Mouse (Mus musculus) cerebellum, adult 18-20 months (tissue): ENCODE measurements around the gene Ntm.

Experiments
- DNase-seq, 2 experiments: peaks; one replicate each; pipeline ENCODE4 v3.0.0; 2021

The Ntm gene

GRCm38 (mm10) chr9:29396101-29396500 is 566.8 kb downstream of the Ntm start:
- no peak for DNase-seq

DNA sequence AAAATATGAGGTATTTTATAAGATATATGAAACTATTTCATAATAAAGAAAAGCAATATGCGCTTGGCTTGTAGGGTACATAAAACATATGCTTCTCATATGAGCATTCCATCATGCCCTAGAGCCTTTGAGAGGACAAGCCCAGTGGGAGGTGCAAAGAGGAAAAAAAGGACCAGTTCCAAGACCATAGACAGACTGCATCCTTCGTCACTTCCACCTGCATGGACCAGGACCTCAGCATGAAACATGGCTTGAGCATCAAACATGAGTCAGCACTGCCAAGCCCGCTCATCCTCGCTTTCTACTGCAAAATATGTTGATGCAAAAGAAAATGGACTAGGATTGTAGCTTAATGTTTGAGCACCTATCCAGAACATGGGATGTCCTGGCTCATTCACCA is 569.8 kb downstream of the Ntm start:
- DNase-seq, result peak; percentile 61 to 77

DNA sequence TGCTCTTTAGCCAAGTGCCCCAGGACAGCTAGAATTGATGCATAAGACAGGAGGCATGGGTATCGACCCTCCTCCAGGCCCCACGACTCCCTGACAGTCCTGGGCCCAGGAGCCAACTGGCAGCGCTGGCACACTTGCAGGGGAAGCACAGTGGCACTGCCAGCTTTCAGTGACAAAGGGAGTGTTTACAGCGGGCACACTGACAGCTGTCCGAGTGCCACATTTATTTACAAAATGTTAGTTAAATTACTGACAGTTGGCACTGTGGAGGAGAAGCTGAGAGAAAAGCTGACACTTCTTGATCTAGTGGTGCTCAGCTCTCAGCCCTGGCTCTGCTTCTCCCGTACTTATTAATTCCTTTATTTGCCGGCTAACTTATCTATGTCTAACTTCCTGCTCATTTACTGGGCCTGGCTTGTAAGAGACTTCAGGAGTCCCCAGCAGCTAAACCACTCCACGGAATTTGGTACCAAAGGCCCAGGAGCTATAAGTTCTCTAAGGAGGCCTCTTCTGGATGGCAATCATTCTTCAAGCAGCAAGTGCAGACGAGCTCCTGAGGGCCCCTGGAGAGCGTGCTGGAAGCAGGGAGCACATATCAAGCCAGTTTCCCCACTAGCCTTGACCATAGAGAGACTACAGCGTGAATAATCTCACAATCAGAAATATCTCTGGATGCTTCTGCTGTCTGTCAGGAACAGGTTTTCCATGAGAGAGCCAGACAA is 572.0 kb downstream of the Ntm start:
- DNase-seq, result peak; percentile 89 to 90

DNA sequence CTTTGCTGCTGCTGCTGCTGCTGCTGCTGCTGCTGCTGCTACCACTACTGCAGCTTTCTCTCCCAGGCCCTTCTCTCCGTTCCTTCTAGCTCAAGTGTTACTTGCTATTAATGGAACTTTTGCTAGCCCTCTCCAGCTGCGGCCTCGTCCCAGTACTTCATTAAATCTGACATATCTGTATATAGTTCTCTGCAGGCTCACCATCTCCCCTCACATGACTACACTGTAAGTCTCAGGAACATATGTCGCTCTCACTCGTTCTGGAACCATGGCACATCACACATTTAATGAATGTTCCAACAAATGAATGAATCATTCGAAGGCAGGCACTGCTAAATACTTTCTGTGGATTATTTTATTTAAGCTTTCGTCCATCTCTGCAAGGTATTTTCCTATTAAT is 573.7 kb downstream of the Ntm start:
- no peak for DNase-seq

GRCm38 (mm10) chr9:29387136-29387535 is 575.8 kb downstream of the Ntm start:
- peak; percentile 61 to 66 for DNase-seq

GRCm38 (mm10) chr9:29377172-29378002 is 585.6 kb downstream of the Ntm start:
- peak; percentile 51 to 52 for DNase-seq

- peak; percentile 43 to 59 for DNase-seq
These were observed 591.6 kb downstream of the Ntm start for GRCm38 (mm10) chr9:29371341-29371740.

DNA sequence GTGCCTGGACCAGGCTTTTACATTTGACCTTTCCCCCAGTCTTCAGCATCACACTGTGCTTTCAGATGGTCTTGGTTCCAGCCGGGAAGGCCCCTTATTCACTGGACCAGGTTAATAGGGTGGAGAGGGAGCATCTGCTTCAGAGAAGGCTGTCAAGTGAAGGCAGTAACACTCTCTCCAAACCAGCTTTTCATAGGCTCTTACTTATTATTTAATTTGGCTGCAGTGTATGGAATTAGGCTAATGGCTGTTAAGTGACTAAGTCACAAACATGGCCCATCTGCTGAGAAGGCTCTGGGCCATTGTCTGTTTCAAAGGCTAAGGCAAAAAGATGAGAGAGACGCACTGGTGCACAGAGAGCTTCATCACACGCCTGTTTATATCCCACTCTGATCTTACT is 593.3 kb downstream of the Ntm start:
- peak in 1 of 2 experiments; percentile 45 for DNase-seq

GRCm38 (mm10) chr9:29368291-29368690 is 594.6 kb downstream of the Ntm start:
- DNase-seq, result peak in 1 of 2 experiments; percentile 40

- DNase-seq, result peak; percentile 56 to 76
These were observed 605.1 kb downstream of the Ntm start for GRCm38 (mm10) chr9:29357796-29358195.

DNA sequence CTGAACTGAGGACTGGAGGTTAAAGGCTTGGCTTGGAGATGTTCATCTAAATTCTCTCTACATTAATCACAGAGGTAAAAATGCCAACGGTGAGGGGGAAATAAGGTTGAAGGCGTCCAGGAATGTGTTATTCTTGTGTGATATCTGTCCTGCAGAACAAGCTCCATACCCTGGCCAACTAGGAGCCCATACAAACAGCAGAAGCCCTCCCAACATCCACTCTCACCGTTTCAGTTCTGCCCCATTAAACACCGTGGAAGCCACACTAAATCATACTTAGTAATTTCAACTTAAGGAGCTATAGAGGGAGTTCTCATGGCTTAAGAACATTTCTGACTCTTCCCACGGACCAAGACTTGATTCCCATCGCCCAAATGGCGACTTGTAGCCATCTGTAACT is 620.6 kb downstream of the Ntm start:
- DNase-seq, result no peak

DNA sequence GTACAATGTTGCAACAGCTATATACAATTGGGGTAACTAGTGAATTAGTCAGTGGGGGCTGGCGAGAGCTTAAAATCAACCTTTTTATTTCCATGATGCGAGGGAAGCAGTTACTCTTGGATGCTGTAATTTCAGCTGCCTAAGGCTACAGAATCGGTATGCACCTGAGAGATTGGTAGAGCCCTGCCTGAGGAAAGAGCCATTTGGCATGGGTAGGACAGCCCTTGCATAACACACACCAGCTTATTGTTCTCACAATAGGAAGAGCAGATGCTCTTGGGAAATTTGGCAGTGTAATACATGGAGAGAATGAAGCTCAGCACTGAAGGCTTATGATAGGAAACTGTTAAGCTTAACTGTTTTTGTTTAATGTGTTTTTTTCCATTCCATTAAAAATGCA is 621.6 kb downstream of the Ntm start:
- DNase-seq, result peak; percentile 71 to 81

GRCm38 (mm10) chr9:29335671-29336070 is 627.3 kb downstream of the Ntm start:
- no peak for DNase-seq

DNA sequence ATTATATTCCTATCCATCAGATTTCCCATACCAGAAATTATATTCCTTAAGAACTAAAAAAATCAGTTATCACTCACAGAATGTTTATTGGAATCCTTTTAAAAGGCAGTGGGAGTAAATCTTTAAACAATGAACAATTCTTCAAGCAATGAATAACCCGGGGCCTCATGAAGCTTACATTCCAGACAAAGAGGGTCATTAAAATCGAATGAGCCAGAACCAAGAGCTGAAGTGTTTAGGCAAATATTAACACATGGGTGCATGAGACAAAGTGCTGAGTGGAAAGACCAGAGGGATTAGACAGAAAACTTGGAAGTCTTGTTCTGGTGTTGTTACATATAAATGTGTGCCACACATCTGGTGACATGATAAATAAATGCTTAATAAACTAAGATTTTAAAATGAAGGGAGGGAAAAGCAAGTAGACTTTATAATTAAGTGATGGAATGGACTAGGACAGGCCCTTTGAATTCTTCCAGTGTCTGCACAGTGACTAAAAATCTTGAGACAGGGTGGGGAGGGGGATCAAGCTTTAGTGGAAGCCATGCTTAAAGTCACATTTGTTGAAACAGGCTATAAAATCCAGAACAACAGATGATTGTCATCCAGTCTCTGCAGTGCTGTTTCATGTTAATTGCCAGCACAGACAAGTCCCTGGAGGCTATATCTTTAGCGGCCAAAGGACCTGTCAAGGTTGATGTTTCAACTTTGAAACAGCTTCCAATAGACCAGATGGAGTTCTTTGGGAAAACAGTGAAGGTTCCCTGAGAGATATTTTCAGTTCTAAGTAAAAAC is 630.4 kb downstream of the Ntm start:
- DNase-seq, result peak; percentile 45 to 57

GRCm38 (mm10) chr9:29330486-29330885 is 632.5 kb downstream of the Ntm start:
- no peak for DNase-seq

- no peak for DNase-seq
These were observed 636.7 kb downstream of the Ntm start for GRCm38 (mm10) chr9:29326283-29326682.

- peak in 1 of 2 experiments; percentile 40 for DNase-seq
These were observed 637.8 kb downstream of the Ntm start for GRCm38 (mm10) chr9:29325137-29325536.

DNA sequence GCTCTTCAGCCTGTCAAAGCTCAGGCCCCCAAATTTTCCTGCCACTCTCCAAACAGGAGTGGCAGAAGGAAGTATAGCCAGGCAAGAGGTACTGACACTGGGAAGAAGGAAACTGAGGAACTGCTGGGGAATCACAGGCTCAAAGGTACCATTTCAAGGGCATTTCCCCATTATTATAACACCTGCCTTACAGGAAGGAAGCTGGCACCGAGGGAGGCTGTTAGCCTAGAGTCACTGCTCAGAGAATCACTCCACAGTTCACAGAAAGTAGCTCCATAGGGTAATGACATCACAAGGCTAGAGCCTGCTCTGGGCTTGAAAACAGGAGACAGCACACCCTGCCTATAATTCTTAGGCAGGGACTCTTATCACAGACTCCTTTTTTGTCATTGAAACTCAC is 643.7 kb downstream of the Ntm start:
- no peak for DNase-seq

- no peak for DNase-seq
These were observed 644.2 kb downstream of the Ntm start for GRCm38 (mm10) chr9:29318676-29319162.

DNA sequence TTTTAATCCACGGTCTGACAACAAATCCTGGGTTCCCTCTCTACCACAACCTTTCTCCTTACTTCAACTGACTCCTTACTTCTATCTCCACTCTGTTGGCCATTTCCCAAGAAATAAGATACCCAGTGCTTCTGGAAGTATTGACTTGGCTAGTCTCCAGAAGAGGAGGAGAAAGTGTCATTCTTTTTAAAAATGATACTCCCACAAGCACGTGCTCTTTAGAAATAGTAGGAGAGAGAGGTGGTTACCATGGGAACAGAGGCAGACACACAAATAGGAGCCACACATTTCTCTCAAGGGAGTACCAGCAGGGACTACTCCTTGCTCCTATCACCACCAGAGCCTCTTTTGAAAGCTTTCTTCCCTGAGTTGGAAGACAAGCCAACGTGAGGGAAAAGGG is 645.3 kb downstream of the Ntm start:
- DNase-seq, result no peak

GRCm38 (mm10) chr9:29315842-29316241 is 647.1 kb downstream of the Ntm start:
- DNase-seq, result peak; percentile 56 to 58

DNA sequence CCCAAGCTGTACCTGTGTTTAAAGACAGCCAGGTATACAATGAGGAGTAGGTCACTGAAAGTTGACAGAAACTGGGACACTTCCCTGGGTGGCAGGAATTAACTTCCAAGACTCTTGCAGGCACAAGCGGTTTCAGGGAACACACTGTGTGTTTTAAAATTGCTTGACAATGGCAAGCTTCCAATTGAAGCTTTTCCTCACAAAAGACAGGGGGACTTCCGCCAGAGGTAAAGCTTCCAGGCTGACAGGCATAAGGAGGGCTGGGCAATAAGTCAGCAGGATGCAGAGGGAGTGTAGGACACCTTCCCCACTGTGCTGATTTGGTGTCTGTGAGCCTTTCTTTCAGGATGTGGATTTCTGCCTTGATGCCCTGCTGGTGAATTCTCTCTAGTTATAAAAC is 656.0 kb downstream of the Ntm start:
- DNase-seq, result peak; percentile 58 to 62

DNA sequence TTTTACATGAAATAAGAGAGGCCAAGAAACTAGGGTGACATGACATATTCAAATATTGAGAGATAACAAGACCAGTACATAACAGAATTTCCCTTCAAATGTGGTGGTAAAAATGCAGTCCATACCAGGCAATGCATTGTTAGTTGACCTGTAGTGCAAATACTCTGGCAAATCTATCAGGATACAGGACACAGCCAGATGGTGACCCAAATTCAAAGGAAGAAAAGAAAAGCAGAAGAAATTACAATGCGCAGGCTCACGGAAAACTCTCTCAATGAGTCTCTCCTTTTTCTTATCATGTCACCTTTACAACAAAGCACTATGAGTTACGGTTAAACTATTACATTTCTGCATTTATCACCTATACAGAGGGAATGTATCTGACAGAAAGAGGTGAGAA is 664.6 kb downstream of the Ntm start:
- peak; percentile 60 to 71 for DNase-seq
